Mouse (Mus musculus): ENCODE data around the gene Pcnx. TPM values are rescaled to one million over a fixed set of nuclear protein-coding genes. Genes with fewer than 3 reads are reported as not detected.

The Pcnx gene
- polyA plus RNA-seq, 1 experiment = 11.5 TPM

GRCm38 (mm10) chr12:81832039-81832738 is 27.6 kb upstream of the Pcnx start:
- H3K9me3 ChIP-seq = no peaks in the 10 kb centered on the region
- peaks cover 7% of the 10 kb centered on the region for H3K4me1 ChIP-seq
- TF ChIP-seq FLI1 (IDR thresholded peaks at IDR 0.05; ENCODE audit: low read length) = no peak
- TF ChIP-seq GATA1 (IDR thresholded peaks at IDR 0.05; ENCODE audit: borderline replicate concordance, low read length) = no peak
- H3K36me3 ChIP-seq (replicated peaks; ENCODE audit: low read length) = no peaks in the 10 kb centered on the region
- H3K27me3 ChIP-seq (replicated peaks) = peaks cover 65% of the 10 kb centered on the region
- H3K4me3 ChIP-seq (replicated peaks) = no peak overlapping the region

GRCm38 (mm10) chr12:81833094-81833493 is 26.7 kb upstream of the Pcnx start:
- H3K4me3 ChIP-seq (replicated peaks) = no peak overlapping the region
- H3K4me1 ChIP-seq = peaks cover 7% of the 10 kb centered on the region
- H3K9me3 ChIP-seq = no peaks in the 10 kb centered on the region
- no peak for TF ChIP-seq GATA1 (IDR thresholded peaks at IDR 0.05; ENCODE audit: borderline replicate concordance, low read length)
- H3K36me3 ChIP-seq (replicated peaks; ENCODE audit: low read length) = no peaks in the 10 kb centered on the region
- H3K27me3 ChIP-seq (replicated peaks) = peaks cover 74% of the 10 kb centered on the region

- Histone ChIP-seq H3K27me3 (replicated peaks) (peaks cover 83% of the 10 kb centered on the region), H3K4me3 (replicated peaks) (no peak overlapping the region), H3K9me3 (no peaks in the 10 kb centered on the region), H3K4me1 (peaks cover 7% of the 10 kb centered on the region), H3K36me3 (replicated peaks; ENCODE audit: low read length) (no peaks in the 10 kb centered on the region)
- no peak for TF ChIP-seq FLI1 (IDR thresholded peaks at IDR 0.05; ENCODE audit: low read length)
- TF ChIP-seq GATA1 (IDR thresholded peaks at IDR 0.05; ENCODE audit: borderline replicate concordance, low read length) = no peak
Observed at GRCm38 (mm10) chr12:81836162-81836561, 23.7 kb upstream of the Pcnx start.

GRCm38 (mm10) chr12:81837463-81837862 is 22.4 kb upstream of the Pcnx start:
- Histone ChIP-seq H3K9me3 (no peaks in the 10 kb centered on the region), H3K4me3 (replicated peaks) (no peak overlapping the region), H3K36me3 (replicated peaks; ENCODE audit: low read length) (no peaks in the 10 kb centered on the region), H3K4me1 (peaks cover 4% of the 10 kb centered on the region; the same call in 1 of the 2 replicates), H3K27me3 (replicated peaks) (peaks cover 88% of the 10 kb centered on the region)
- TF ChIP-seq GATA1 (IDR thresholded peaks at IDR 0.05; ENCODE audit: borderline replicate concordance, low read length) (no peak), FLI1 (IDR thresholded peaks at IDR 0.05; ENCODE audit: low read length) (no peak)

GRCm38 (mm10) chr12:81839663-81840062 is 20.2 kb upstream of the Pcnx start:
- no peaks in the 10 kb centered on the region for H3K9me3 ChIP-seq
- no peaks in the 10 kb centered on the region for H3K36me3 ChIP-seq (replicated peaks; ENCODE audit: low read length)
- no peak overlapping the region for H3K4me3 ChIP-seq (replicated peaks)
- H3K27me3 ChIP-seq (replicated peaks) = peaks cover 89% of the 10 kb centered on the region
- H3K4me1 ChIP-seq = peaks cover 6% of the 10 kb centered on the region
- TF ChIP-seq FLI1 (IDR thresholded peaks at IDR 0.05; ENCODE audit: low read length) (no peak), GATA1 (IDR thresholded peaks at IDR 0.05; ENCODE audit: borderline replicate concordance, low read length) (no peak)

- TF ChIP-seq FLI1 (IDR thresholded peaks at IDR 0.05; ENCODE audit: low read length) (no peak), GATA1 (IDR thresholded peaks at IDR 0.05; ENCODE audit: borderline replicate concordance, low read length) (no peak)
- no peaks in the 10 kb centered on the region for H3K36me3 ChIP-seq (replicated peaks; ENCODE audit: low read length)
- peaks cover 91% of the 10 kb centered on the region for H3K27me3 ChIP-seq (replicated peaks)
- no peaks in the 10 kb centered on the region for H3K9me3 ChIP-seq
- peaks cover 20% of the 10 kb centered on the region for H3K4me1 ChIP-seq
- H3K4me3 ChIP-seq (replicated peaks) = no peak overlapping the region
Observed at GRCm38 (mm10) chr12:81841046-81841445, 18.8 kb upstream of the Pcnx start.

- no peak for TF ChIP-seq GATA1 (IDR thresholded peaks at IDR 0.05; ENCODE audit: borderline replicate concordance, low read length)
- no peak for TF ChIP-seq FLI1 (IDR thresholded peaks at IDR 0.05; ENCODE audit: low read length)
- no peaks in the 10 kb centered on the region for H3K36me3 ChIP-seq (replicated peaks; ENCODE audit: low read length)
- H3K27me3 ChIP-seq (replicated peaks) = peaks cover 87% of the 10 kb centered on the region
- H3K4me3 ChIP-seq (replicated peaks) = no peak overlapping the region
- H3K4me1 ChIP-seq = peaks cover 21% of the 10 kb centered on the region
- no peaks in the 10 kb centered on the region for H3K9me3 ChIP-seq
Observed at GRCm38 (mm10) chr12:81843501-81843900, 16.3 kb upstream of the Pcnx start.

- peak overlapping the region; percentile 63 for H3K4me3 ChIP-seq (replicated peaks)
- H3K4me1 ChIP-seq = peaks cover 21% of the 10 kb centered on the region
Observed at GRCm38 (mm10) chr12:81844572-81844971, 15.3 kb upstream of the Pcnx start.

GRCm38 (mm10) chr12:81844981-81845380 is 14.8 kb upstream of the Pcnx start:
- Histone ChIP-seq H3K36me3 (replicated peaks; ENCODE audit: low read length) (no peaks in the 10 kb centered on the region), H3K9me3 (no peaks in the 10 kb centered on the region), H3K27me3 (replicated peaks) (peaks cover 88% of the 10 kb centered on the region), H3K4me3 (replicated peaks) (peak overlapping the region; percentile 63), H3K4me1 (peaks cover 21% of the 10 kb centered on the region)
- TF ChIP-seq FLI1 (IDR thresholded peaks at IDR 0.05; ENCODE audit: low read length) (no peak), GATA1 (IDR thresholded peaks at IDR 0.05; ENCODE audit: borderline replicate concordance, low read length) (no peak)

More at GRCm38 (mm10) chr12:81844572-81844971, 15.3 kb upstream of the Pcnx start:
- no peaks in the 10 kb centered on the region for H3K9me3 ChIP-seq
- TF ChIP-seq GATA1 (IDR thresholded peaks at IDR 0.05; ENCODE audit: borderline replicate concordance, low read length) (no peak), FLI1 (IDR thresholded peaks at IDR 0.05; ENCODE audit: low read length) (no peak)
- peaks cover 88% of the 10 kb centered on the region for H3K27me3 ChIP-seq (replicated peaks)
- no peaks in the 10 kb centered on the region for H3K36me3 ChIP-seq (replicated peaks; ENCODE audit: low read length)

GRCm38 (mm10) chr12:81849629-81850028 is 10.2 kb upstream of the Pcnx start:
- Histone ChIP-seq H3K27me3 (replicated peaks) (peaks cover 85% of the 10 kb centered on the region), H3K4me1 (peaks cover 17% of the 10 kb centered on the region), H3K36me3 (replicated peaks; ENCODE audit: low read length) (no peaks in the 10 kb centered on the region), H3K9me3 (no peaks in the 10 kb centered on the region), H3K4me3 (replicated peaks) (no peak overlapping the region)
- TF ChIP-seq GATA1 (IDR thresholded peaks at IDR 0.05; ENCODE audit: borderline replicate concordance, low read length) = no peak
- no peak for TF ChIP-seq FLI1 (IDR thresholded peaks at IDR 0.05; ENCODE audit: low read length)

Measured in megakaryocyte, embryonic 14.5 days (primary cell).